Mouse (Mus musculus): ENCODE measurements around the gene Tgif1.

Tgif1 gene

DNA sequence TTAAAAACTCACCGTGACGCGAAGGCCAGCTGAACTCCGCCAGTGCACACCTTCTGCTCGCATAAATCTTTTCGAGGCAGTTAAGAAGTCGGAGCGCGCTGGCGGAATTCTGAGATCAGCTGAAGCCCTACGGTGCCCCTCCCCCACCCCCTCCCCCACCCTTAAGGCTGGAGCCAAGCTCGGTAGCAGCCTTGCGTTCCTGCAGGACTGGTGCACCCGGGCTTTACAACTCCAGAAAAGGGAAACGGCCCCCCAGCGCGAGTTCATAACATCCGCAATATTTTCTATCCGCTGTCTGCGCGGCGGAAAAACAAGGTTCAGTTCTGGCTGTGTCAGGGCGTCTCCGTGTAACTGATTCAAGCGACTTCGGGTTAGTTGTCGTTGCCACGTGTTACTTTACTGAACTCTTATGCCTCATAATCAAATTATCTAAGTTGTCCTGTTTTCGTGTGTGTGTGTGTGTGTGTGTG, at the start of gene Tgif1:
TSS of gene Tgif1 (minus strand) at position 111 of the 470 bp plus-strand sequence.
- no peak for DNase-seq

GRCm38 (mm10) chr17:70900660-70901059, 47.3 kb upstream of the Tgif1 start:
- DNase-seq: no peak

DNA sequence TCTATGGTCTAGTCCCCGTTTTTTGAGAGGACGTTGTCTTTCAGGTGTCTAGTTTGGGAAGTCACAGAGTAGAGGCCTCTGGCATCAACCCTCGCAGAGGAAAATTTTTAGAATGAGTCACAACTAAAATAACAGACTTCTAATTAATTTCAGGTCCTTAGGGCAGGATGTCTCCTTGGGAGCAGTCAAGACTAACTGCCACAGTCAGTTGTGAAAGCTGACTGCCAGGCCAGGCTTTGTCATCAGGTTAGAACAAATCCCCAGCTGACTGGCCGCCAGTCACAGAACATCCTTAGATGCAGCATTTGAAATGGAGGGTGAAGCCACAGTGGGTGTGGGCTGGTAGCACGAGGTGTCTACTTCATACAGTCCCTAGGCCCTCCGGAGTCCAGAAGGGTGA, 46.3 kb upstream of the Tgif1 start:
- DNase-seq: no peak

DNA sequence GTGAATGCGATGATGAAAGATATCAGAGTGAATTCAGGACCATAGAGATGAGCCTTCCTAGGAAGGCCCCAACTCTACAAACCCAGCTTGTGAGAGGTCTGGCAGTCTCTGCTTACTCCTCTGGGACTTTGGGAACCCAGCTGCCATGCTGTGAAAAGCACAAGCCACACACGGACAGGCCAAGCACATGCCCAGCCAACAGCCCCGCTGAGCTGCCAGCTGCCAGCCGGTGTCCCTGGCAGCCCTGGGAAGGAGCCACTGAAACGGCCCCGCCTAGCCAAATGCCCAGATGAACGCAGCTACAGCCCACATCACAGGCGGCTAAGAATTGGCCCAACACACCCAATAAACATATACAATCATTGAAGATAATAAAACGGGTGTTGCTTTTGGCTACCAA, 41.5 kb upstream of the Tgif1 start:
- DNase-seq: peak; percentile 86

GRCm38 (mm10) chr17:70893151-70893550, 39.8 kb upstream of the Tgif1 start:
- no peak for DNase-seq

DNA sequence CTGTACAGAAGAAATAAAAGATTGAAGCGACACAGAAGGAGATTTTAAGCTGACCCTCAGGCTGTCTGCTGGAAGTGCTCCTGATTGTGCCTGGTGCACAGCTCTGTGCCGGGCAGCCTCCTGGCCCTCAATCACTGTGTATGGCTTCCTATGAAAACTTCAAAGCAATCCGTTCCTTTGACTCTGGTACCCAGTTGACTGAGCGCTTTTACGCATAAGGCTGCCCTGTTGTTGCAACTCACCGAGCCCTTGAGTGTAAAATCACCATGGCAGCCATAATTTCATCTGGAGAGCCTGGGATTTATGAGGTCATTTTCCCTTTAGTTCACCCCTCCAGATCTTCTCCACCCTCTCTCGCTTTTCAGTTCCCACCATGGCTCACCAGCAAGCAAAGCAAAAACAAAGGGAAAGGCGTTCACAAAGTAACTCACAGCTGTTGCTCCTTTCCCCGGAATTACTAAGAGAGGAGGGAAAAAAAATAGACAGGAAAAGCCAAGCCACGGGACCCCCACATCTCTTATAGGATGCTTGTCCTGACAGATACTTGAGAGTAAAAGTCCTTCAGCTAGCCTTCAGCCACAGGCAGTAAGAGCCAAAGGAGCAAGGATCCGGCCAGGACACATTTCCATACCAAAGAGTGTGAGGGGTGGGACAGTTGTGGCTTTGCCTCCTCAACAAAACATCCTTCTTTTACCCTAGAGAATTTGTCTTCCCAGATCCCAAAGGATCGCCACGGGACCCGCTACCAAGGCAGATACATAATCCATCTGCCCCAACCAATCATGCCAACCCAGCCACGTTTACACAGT, 39.1 kb upstream of the Tgif1 start:
- no peak for DNase-seq

GRCm38 (mm10) chr17:70890571-70890970, 37.2 kb upstream of the Tgif1 start:
- DNase-seq: no peak

DNA sequence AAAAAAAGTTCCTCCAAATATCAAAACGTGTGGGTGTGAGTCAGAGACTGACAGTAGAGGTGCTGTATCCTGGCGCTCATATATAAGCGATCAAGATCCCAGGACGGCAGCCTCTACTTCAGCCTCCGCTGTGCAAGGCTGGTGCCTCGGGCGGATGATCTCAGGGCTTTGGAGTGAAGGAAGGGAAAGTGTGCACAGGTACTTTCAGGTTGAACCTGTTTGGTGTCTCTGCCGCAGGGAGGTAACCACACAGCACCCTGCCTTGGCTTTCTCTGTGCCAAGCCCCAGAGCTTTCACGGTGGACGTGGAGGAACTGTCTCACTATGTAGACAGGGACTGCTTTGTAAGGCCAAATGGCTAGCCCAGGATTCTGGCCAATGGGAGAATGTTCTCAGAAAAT, 35.3 kb upstream of the Tgif1 start:
- DNase-seq: no peak

GRCm38 (mm10) chr17:70887848-70888247, 34.5 kb upstream of the Tgif1 start:
- DNase-seq: no peak

GRCm38 (mm10) chr17:70886641-70887391, 33.5 kb upstream of the Tgif1 start:
- no peak for DNase-seq

DNA sequence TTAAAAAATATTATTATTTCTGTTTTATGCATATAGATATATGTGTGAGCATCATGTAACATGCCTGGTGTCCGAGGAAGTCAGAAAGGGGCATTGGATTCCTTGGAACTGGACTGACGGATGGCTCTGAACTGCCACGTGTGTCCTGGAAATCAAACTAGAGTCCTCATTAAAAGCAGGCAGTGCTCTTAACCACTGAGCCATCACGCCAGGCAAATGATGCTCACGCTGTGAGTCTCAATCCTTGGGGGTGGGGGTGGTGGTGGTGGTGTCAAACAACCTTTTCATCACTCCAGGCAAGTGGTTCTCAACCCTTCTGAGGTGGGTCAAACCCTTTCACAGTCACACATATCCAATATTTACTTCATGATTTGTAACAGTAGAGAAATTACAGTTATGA, 32.5 kb upstream of the Tgif1 start:
- no peak for DNase-seq

GRCm38 (mm10) chr17:70881934-70882333, 28.6 kb upstream of the Tgif1 start:
- DNase-seq: no peak

- DNase-seq: no peak
Observed at GRCm38 (mm10) chr17:70881194-70881593, 27.8 kb upstream of the Tgif1 start.

GRCm38 (mm10) chr17:70878237-70878636, 24.9 kb upstream of the Tgif1 start:
- no peak for DNase-seq

DNA sequence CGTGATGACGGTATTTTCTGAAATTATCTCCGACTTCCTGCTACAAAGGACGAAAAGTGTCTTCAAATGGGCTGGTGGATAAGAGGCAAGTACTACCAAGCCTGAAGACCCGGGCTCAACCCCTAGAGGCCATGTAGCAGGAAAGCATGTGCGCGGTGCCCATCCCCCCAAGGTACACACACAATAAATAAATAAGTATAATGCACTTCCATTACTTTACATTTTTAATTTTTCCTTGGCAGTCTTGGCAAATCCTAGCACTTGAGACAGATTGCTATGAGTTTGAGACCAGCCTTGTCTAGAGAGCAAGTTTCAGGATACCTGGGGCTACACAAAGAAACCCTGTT, 20.4 kb upstream of the Tgif1 start:
- no peak for DNase-seq

DNA sequence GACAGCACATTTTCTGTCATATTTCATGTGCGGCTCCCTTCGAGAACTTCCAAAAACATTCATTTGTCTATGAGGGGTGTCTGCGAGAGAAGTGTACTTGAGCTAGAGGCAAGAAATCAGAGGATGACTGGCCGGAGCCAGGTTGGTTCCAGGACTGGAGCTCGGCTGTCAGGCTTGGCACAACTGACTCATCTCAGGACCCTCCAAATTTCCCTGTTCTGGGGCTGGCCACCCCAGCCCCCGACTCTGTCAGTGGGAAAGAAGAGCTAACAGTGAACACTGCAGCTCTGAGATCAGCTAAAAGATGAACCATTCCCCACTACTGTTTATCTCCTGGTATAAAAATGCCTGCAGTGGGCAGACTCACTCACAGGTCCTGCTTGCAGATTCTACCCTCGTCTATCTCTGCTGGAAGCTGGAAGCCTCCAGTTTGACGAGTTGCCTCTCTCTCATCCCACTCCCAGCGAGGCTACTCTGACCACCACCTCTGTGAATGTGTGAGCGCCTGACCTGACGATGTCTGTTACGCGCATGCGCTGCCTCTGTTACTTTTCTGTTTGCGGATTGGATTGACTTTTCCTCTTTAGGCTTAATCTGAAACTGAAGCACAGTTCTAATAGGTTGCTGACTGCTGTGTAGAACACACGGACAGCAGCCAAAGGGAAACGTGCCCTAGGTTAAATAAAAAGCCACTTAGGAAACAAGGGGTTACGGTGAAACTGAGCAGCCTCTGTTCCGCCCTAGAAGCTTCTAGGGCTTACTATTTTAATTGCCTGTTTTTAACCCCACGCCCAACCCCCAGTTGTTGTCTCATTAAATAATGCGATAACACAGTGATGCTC, 19.8 kb upstream of the Tgif1 start:
- no peak for DNase-seq

- no peak for DNase-seq
Observed at GRCm38 (mm10) chr17:70872094-70872929, 19.0 kb upstream of the Tgif1 start.

DNA sequence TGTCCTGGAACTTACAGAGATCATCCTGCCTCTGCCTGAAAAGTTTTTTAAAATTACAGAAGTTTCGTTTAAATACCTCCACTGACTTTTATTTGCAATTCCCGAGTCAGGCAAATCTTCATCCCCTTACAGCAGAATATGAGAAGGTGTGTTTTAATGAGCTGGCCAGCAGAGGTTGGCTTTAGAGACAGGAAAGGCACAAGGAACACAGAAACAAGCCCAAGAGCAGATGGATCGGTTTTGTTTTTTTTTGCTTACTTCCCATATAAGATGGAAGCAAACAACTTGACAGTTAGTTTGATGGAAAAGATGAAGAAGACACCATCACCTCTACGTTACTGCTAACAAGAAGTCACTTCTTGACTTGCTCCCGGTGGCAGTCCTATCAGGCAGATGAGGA, 18.3 kb upstream of the Tgif1 start:
- DNase-seq: no peak

GRCm38 (mm10) chr17:70870581-70870980, 17.2 kb upstream of the Tgif1 start:
- DNase-seq: no peak

- DNase-seq: no peak
Observed at GRCm38 (mm10) chr17:70868577-70869229, 15.4 kb upstream of the Tgif1 start.

GRCm38 (mm10) chr17:70866538-70867114, 13.3 kb upstream of the Tgif1 start:
- DNase-seq: no peak

DNA sequence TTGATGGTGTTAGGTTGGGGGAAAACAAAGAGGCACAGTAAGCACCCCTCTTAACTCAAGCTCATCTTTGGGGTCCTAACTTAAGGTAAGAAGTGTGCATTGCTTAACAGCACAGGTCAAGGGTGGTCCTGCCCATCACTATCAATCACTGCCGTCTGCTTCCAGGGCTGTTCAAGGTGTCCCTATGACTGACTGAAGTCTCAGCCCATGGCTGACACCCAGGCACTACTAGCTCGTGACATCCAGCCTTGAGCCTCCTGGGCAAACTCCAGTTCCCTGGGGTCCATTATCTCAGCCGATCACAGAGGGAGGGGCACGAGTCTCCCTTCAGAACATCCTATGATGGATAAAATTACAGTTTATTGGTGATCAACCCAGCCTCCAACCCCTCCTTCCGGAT, 12.7 kb upstream of the Tgif1 start:
- DNase-seq: no peak
